Mouse (Mus musculus): ENCODE data around the gene Ppan.

GRCm38 (mm10) chr9:20897736-20898510, 9.9 kb downstream of the Ppan start:
- TF ChIP-seq CTCF (IDR thresholded peaks at IDR 0.05; ENCODE audit: low read depth, low read length) (no peak), EP300 (IDR thresholded peaks at IDR 0.05; ENCODE audit: insufficient read depth, low read depth, low read length) (no peak)

Measured in ES-Bruce4 (cell line).